Mouse (Mus musculus) megakaryocyte, embryonic 14.5 days (primary cell): ENCODE measurements at regions not wholly inside any gene's neighbourhood (a gene's known extent, or its start where the extent isn't known, plus 50 kb on each side); places are given as distances from the start of the nearest gene placed in this dataset.

Experiments used
- FLI1 ChIP-seq: IDR thresholded peaks from 2 replicates; pipeline ENCODE4 v1.6.1; 2012; ENCODE audit warnings: low read length, inconsistent platforms, mixed read lengths
- GATA1 ChIP-seq: IDR thresholded peaks from 3 replicates; pipeline ENCODE4 v1.6.1; 2012; ENCODE audit warnings: mixed read lengths, low read length, inconsistent platforms, borderline replicate concordance

GRCm38 (mm10) chr11:112234492-112235116 lies 547.4 kb upstream of the Sox9 start:
- TF ChIP-seq GATA1, result no peak
- TF ChIP-seq FLI1, result no peak
